Mouse (Mus musculus) skeletal muscle tissue, adult 2 months (tissue): ENCODE data around the gene Cgrrf1.

Source experiments
- DNase-seq: peaks from one replicate; pipeline ENCODE4 v3.0.0-alpha.2; 2012; ENCODE audit warnings: low read depth, low spot score

Gene Cgrrf1

DNA sequence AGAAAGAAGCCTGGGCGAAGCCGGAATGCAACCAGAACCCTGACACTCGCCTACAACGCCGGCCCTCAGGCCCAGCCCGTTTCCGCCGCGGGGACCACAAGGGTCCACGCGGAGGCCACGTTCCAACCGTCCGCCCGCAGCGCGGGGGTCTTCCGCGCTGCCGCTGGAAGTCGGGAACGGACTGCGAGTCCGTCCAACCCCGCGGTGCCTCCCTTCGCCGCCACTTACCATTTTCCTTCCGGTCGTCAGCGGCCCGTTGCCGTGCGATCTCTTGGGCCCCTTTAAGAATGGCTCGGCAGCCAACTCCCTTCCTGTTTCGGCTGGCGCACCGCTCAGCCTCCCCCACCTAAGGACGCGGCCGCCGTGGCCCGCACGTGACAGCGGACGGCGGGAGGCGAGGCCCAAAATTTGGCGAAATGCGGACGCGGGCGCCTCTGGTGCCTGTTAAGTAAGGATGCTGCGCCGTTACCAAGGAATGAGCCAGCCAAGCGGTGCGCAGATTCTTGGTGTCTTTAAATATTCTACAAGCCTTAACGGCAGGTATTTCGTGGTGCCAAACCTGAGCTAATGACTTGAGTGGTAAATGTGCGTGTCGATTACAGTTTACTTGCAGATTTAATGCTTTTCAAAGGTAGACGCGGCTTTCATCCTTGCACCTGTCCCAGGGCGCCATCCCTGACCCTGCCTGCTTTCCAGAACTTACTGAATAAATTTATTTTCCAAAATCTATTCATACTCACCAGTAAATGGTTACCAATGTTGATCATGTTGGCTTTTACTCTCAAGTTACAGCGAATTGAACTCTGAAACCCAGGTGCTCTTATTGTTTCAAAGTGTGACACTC is 9.8 kb upstream of the Cgrrf1 start, which contains the start of gene Gmfb:
Gmfb (minus strand) TSS at position 370 of the 844 bp plus-strand sequence.
- DNase-seq: peak; percentile 92

- DNase-seq: no peak
Observed at GRCm38 (mm10) chr14:46823996-46824395, 7.9 kb upstream of the Cgrrf1 start.

DNA sequence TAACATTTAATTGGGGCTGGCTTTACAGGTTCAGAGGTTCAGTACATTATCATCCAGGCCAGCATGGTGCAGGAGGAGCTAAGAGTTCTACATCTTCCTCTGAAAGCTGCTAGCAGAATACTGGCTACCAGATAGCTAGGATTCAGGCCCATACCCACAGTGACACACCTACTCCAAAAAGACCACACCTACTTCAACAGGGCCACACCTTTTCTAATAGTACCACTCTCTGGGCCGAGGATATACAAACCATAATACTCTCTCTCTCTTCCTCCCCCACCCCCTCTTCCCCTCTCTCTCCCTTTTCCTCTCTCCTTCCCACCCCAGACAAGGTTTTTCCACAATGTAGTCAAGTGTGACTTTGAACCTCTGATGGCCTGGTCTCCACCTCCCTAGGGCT is 4.5 kb upstream of the Cgrrf1 start:
- DNase-seq: no peak

GRCm38 (mm10) chr14:46831295-46831694 is 630 bp upstream of the Cgrrf1 start:
- no peak for DNase-seq

DNA sequence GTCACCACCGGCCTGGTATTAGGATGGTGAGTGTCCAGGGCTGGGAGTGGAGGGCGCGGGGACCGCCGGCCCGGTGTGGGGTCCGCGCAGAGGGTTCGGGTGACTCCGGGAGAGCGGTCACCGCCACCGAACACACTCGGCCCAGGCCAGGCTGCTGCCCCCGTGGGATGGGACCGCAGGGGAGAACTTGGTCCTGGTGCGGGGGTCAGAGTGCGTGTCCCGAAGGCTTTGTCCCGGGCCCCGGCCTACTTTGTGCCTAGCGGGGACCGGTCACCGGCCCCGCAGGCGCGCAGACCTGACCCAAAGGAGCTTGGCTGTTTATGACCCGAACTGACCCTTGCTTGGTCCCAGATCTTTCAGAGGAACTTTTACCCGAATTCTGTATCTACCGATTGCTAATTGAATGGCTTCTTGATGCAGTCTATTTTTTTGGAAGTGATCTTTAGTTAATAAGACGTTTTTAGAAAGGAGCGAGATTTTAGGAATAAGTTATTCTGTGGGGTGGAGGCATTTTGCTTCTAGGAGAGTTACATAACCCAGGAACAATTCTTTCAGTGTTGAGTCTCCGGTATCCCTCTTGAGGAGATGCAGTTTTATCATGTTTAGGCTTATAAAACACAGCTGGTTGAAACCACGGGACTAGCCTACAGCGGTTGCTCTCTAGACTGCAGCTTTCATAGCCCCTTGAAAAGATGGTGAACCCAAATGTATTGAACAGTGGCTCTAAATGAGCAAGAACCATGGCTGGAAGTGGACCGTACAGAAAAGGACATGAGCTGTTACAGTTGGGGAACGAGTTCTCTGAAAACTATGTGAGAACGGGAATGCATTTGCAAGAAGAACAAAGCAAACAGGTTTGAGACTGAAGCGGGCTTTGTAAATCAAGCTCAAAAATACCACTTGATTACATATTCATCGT is 688 bp downstream of the Cgrrf1 start:
- DNase-seq: no peak

DNA sequence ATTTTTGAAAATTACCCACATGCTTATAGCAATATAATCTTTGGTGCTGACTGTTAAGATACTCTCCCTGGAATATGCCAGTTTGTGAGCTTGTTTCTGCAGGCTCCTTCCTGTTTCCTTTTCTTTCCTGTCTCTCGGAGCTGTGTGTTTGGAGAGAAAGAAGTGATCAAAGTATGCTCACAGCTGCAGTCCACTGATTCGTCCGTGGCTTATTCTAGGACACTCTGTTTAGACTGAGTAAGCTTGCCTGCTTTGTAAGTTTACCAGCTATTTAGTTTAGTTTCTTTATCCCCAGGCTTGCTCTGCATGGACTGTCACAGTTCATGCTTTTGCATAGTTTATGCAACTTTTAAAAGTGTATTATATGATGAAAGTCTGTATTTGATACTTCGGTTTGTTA is 7.4 kb downstream of the Cgrrf1 start:
- DNase-seq: no peak

DNA sequence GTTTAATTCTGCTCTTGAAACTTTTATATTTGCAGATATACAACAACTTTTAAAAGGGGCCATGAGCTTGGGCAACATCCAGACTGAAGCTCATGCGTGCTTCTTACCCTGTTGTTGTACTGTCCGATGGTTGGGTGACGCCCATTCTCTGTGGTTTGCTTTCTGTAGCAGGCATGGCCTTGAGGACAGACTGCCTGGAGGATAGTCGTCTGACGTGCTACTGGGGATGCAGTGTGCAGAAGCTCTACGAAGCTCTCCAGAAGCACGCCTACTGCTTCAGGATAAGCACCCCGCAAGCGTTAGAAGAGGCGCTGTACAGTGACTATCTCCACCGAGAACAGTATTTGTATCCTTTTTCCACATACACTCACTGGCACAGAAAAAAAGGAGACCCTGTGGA is 13.8 kb downstream of the Cgrrf1 start:
- no peak for DNase-seq

DNA sequence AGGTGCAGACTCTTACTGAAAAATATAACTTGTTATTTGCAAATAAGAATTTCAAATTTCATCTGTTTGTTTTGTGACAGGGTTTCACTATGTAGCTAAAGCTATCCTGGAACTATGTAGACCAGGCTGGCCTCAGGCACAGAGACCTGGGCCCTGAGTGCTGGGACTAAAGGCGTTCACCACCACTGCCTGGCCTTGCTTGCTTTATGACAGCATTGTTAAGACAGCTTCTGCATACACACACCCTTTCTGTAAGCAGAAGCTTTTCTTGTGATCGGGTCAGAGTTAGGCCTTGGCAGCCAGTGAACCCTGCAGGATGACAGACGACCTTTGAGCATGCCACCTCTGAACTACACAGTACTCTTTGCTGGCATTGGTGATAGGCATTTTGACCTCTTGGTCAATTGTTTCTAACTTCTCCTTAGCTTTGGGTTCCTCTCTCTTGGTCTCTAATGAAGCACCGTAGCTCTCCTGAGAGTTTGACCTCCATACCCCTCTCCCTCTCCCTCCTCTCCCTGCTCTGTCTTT is 16.2 kb downstream of the Cgrrf1 start:
- DNase-seq: no peak

DNA sequence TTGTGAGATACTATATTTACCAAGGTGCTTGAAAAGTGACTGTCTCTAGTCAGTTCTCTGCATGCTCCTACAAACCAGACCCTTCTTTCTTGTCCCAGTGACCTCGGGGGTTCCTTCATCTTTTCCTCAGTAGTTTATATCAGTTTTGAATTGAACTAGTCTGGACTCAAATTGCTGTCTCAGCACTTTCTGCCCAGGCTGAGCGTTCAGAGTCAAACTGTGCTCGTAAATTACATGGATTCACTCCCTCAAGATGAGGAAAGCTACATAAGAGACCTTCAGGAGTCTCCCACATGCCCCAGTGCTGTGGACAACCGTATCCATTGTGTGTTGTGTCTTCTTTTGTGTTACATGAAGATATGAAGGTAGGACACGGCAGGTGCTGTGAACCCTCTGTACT is 16.8 kb downstream of the Cgrrf1 start:
- no peak for DNase-seq

- no peak for DNase-seq
Observed at GRCm38 (mm10) chr14:46849769-46850168, 17.8 kb downstream of the Cgrrf1 start.

DNA sequence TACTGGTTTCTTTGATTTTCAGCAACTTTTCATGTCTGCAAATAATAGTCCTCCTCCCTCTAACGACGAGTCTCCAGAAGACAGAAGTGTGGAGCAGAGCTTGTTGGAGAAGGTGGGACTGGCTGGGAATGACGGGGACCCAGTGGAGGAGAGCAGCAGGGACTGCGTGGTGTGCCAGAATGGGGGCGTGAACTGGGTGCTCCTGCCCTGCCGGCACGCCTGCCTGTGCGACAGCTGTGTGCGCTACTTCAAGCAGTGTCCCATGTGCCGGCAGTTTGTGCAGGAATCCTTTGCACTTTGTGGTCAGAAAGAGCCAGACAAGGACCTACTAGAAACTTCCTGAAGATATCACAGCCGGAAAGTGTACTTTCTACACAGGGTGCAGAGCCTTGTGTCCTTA is 21.8 kb downstream of the Cgrrf1 start:
- no peak for DNase-seq

GRCm38 (mm10) chr14:46862922-46863321 is 31.0 kb downstream of the Cgrrf1 start:
- DNase-seq: no peak

DNA sequence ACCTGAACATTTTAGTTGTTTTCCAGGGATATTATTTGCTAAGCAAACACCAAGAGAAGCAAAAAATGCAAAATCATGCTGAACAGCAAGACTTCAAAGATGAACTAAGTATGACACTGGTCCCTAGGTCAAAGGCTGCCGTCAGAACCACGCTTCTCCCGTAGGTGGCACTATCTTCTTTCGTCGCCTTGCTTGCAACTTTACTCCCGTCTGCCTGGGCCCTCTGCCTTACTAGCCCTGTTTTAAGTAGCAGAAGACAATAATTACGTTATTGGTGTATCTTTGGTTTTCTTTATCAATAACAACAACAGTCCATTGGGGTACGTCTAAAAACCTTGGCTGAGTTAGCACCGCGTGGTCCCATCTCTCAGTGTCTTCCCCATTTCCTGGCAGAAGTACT is 49.0 kb downstream of the Cgrrf1 start:
- peak; percentile 60 for DNase-seq

DNA sequence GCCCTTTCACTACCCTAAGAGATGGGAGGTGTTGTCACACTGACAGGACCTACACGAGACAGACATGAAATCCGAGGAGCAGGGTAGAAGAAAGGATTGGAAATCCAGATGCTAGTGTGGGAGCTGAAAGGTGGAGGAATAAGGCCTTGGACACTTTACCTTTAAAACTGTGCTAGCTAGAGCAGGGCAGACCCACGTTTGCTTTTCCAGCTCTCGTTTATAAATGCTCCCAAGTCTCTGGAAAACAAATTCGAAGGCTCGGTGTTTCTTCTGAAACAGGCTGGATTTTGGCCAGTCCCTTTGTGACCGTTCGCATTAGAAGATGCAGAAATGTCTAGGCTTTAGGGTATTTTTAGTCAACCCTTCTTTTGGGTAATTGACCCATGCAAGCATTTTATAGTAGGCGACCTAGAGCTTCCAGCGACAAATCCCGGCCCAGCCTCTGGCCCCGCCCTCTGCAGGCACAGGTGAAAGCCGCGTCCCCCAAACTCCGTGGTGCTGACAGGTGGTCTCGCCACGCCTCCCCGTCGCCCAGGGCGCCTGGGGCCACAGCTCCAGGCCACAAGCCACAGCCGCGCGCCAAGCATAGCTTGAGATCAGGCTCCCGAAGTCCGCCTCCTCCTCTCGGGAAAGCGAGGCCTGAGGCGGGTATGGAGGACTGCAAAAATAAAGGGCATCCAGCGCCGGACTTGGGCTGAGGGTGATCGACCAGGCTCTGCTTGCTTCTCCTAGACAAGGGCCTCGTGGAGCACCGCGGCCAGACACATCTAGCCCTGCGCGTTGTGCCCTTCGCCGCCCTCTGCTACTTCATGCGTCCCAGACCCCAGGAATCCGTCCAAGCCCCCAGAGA is 49.9 kb downstream of the Cgrrf1 start:
- peak; percentile 55 for DNase-seq

DNA sequence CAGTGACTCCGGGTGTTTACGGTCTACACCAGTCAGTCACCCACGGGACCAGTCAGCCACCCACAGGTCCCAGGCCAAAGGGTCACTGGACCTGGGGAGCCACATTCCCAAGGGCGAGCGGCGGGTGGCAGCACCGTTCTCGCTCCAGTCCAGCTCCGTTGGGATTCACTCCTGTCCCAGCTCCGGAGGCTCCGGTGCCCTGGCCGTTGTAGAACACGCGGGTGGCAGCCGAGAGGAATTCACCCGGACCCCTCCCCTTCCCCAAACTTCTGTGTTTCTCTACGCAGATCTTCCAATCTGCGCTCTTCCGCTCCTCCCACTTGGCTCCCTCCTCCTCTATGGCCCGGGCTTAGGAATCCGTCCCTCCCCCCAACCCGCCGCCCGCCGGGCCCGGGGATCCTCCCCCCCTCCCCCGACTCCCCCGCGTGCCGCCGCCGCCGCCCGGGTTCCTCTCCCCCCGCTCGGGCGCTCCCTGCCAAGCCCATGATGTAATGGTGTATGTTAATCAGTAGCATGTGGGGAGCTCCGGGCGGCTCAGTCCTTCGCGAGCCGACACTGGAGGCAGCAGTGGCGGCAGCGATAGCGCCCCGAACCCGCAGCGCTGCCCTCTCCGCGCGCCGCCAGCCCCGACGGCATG is 50.6 kb downstream of the Cgrrf1 start, which contains the start of gene Samd4:
Samd4 (plus strand) TSS at position 424 of the 637 bp plus-strand sequence.
- peak; percentile 86 for DNase-seq

GRCm38 (mm10) chr14:46883068-46883870 is 51.3 kb downstream of the Cgrrf1 start:
- DNase-seq: peak; percentile 79

DNA sequence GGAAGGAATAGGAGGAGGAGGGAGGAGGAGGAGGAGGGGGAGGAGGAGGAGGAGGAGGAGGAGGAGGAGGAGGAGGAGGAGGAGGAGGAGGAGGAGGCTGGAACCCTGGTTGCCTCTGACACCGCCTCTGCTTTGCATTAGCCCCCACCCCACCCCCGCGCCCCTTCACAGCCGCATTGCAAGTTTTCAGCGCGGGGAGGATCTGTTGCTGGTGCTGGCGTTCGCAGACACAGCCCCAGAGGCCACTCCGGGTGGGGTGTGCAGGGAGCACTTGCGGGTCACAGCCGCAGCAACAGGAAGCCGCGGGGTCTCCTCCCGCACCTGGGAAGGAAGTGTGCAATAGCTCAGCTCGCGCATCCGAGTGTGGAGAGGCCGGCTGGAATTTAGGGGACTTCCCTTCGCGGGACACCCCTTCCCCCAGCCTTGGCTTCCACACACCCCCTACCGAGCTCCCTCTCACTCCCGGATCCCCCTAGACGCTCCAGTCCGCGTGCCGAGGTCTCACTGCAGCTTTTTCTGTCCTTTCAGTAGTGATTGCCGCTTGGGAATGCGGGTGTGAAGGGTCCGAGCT is 52.0 kb downstream of the Cgrrf1 start:
- peak; percentile 19 for DNase-seq

DNA sequence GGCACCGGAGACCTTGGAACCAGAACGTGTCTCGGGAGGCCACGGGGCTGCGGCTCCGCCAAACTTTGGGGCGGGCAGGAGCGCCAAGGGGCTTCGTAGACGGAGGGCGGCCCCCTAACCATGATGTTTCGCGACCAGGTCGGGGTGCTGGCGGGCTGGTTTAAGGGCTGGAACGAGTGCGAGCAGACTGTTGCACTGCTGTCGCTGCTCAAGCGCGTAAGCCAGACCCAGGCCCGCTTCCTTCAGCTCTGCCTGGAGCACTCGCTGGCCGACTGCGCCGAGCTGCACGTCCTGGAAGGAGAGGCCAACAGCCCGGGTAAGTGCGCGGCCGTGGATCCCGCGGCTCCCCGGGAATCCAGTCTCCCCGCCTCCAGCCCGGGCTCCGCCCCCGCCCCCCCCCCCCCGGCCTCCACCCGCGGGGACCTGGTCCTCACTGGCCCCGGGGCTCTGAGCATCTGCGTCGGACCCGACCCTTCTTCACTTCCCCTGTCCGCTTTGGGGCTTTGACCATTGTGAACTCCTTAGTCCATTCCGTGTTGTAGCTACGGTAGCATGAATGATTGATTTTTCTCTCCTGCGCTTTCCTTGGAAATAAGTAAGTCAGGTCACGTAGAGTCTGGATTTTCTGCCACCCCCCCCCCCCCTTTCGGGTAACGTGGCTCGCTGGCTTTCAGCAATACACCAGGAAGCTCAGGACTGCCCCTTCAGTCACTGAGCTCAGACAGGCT is 52.9 kb downstream of the Cgrrf1 start:
- peak; percentile 44 for DNase-seq

GRCm38 (mm10) chr14:46885429-46885755 is 53.5 kb downstream of the Cgrrf1 start:
- no peak for DNase-seq
